8 mouse cellular contexts compared by ENCODE assay signal in the genomic region with DNA sequence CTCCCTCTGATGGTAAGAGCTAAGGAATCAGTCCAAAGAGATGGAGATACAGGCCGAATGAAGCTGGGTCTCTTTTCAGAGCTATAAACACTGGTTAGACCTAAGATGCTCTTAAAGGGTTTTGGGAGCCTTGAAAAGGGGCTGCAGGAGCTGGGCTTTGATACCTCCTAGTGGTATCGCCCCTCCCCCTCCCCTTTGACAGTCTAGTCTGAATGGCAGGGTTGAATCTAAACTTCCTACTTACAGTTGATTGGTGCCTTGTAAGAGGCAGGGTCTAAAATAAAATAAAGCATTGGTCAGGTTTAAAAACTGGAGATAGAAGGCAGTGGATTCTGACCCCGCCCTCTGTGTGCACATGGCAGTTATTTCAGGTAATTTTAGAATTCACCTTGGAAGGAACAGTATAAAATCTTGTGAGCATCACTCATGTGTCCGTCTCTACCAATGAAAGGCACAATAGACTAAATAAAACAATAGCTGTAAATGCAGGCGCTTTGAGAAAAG. TPM values are rescaled to one million over a fixed set of nuclear protein-coding genes. Genes with fewer than 3 reads are reported as not detected.
DNase-seq lines count a peak whose midpoint lies in the region; ATAC-seq lines count a peak whose summit lies in the region.

No protein-coding gene starts in this region.

- H3K9me3 ChIP-seq in forebrain, embryonic 14.5 days (replicated peaks; ENCODE audit: control insufficient read depth, low read length), result no peaks in the 10 kb centered on the region
- no peaks in the 10 kb centered on the region for H3K9me3 ChIP-seq in midbrain, embryonic 10.5 days (replicated peaks)

- H3K27me3 ChIP-seq in forebrain, embryonic 14.5 days (replicated peaks; ENCODE audit: control insufficient read depth, insufficient read depth, low read length), result no peaks in the 10 kb centered on the region
- H3K27me3 ChIP-seq in midbrain, embryonic 10.5 days (ENCODE audit: low read depth, poor library complexity, severe bottlenecking), result no peaks in the 10 kb centered on the region; the same call in 1 of the 2 replicates

- peak; percentile 22 for DNase-seq in cerebellum, adult 9-10 months
- no peak for DNase-seq in cerebellum, adult 11 months
- DNase-seq in 3134 (ENCODE audit: extremely low read depth, insufficient read length, low spot score) (peak; percentile 67), adipocyte (ENCODE audit: low spot score) (peak; percentile 45)
- DNase-seq in forebrain, embryonic 14.5 days (ENCODE audit: low spot score), result peak; percentile 69
- peak; percentile 24 to 46 for DNase-seq in layer of hippocampus, postnatal 10 days (ENCODE audit: low spot score in 2 of 2)
- peak; percentile 40 for DNase-seq in midbrain, embryonic 10.5 days (ENCODE audit: low spot score)
- DNase-seq in thymus, postnatal 25 days, result peak; percentile 68

- WGBS in forebrain, embryonic 14.5 days, result 4% methylated on average over 5 of the region's 5 CpGs
- WGBS in midbrain, embryonic 10.5 days, result 5% methylated on average over 5 of the region's 5 CpGs

- peaks cover 3% of the 10 kb centered on the region for H3K4me1 ChIP-seq in forebrain, embryonic 14.5 days (ENCODE audit: control insufficient read depth, insufficient read depth, low read length)
- H3K4me1 ChIP-seq in midbrain, embryonic 10.5 days, result peaks cover 28% of the 10 kb centered on the region

- peak overlapping the region; percentile 73 for H3K9ac ChIP-seq in forebrain, embryonic 14.5 days (ENCODE audit: low read length)

- peak overlapping the region; percentile 95 for H3K4me2 ChIP-seq in forebrain, embryonic 14.5 days (ENCODE audit: low read length)

- H3K36me3 ChIP-seq in forebrain, embryonic 14.5 days (ENCODE audit: control insufficient read depth, insufficient read depth, low read length), result no peaks in the 10 kb centered on the region
- no peaks in the 10 kb centered on the region for H3K36me3 ChIP-seq in midbrain, embryonic 10.5 days

- ATAC-seq in forebrain, embryonic 14.5 days, result peak; percentile 73

- 0 out of 2 replicates have a peak overlapping the region, but pooled peaks have one; percentile 17 for H3K27ac ChIP-seq in forebrain, embryonic 14.5 days (ENCODE audit: low read depth, low read length)
- H3K27ac ChIP-seq in midbrain, embryonic 10.5 days (replicated peaks), result peak overlapping the region; percentile 89

- peak overlapping the region; percentile 50 for H3K4me3 ChIP-seq in forebrain, embryonic 14.5 days (ENCODE audit: low read depth, low read length)
- H3K4me3 ChIP-seq in midbrain, embryonic 10.5 days, result peak overlapping the region; percentile 68

RNA-seq across cellular contexts. Expression of a gene that starts 2.8 kb away (rescaled TPM):
- 7.7 and 9.6 TPM in 2 replicates for polyA plus RNA-seq in forebrain, embryonic 14.5 days (2014; fragmentation: Nextera tagmentation; extraction: Ambion mirVana)
- total RNA-seq in layer of hippocampus, postnatal 10 days (2021), result 10 to 100 TPM; 27.3 to 29.9 TPM
- 18.5 and 18.9 TPM in 2 replicates for polyA plus RNA-seq in midbrain, embryonic 10.5 days (2016; fragmentation: Nextera tagmentation; extraction: Ambion mirVana)

RNA-seq across cellular contexts. Expression of a gene that starts 13.5 kb away (rescaled TPM):
- 0.04 TPM in 1 of 2 replicates, not detected in the other for polyA plus RNA-seq in forebrain, embryonic 14.5 days (2014; fragmentation: Nextera tagmentation; extraction: Ambion mirVana)
- total RNA-seq in layer of hippocampus, postnatal 10 days (2021), result under 1 TPM; 0.38 to 0.59 TPM
- not detected in 2 replicates for polyA plus RNA-seq in midbrain, embryonic 10.5 days (2016; fragmentation: Nextera tagmentation; extraction: Ambion mirVana)
